Mouse (Mus musculus) MEL (cell line): ENCODE measurements at regions not wholly inside any gene's neighbourhood (a gene's known extent, or its start where the extent isn't known, plus 50 kb on each side); places are given as distances from the start of the nearest gene placed in this dataset.

Experiments used
- CTCF ChIP-seq, 3 experiments: IDR thresholded peaks in 2 of 3; conservative IDR thresholded peaks in 1 of 3; 2 replicates each; pipeline ENCODE4 v1.5.1; 2011 to 2012; ENCODE audit warnings: low read length in 3 of 3, low read depth in 2 of 3, mild to moderate bottlenecking in 2 of 3, improper control_type of control experiment in 1 of 3, inconsistent platforms in 1 of 3, mixed read lengths in 1 of 3, moderate library complexity in 1 of 3; ENCODE audit not compliant: control insufficient read depth in 1 of 3, insufficient read depth in 1 of 3, poor library complexity in 1 of 3, severe bottlenecking in 1 of 3
- GATA1 ChIP-seq: IDR thresholded peaks from 2 replicates; pipeline ENCODE4 v1.6.1; 2011; ENCODE audit warnings: low read depth, low read length, improper control_type of control experiment
- JUND ChIP-seq: IDR thresholded peaks from 2 replicates; pipeline ENCODE4 v1.6.1; 2011; ENCODE audit warnings: low read depth, mild to moderate bottlenecking, improper control_type of control experiment, low read length
- MAFK ChIP-seq: IDR thresholded peaks from 2 replicates; pipeline ENCODE4 v1.6.1; 2011; ENCODE audit warnings: low read depth, mild to moderate bottlenecking, low read length, improper control_type of control experiment, borderline replicate concordance
- MAZ ChIP-seq: IDR thresholded peaks from 2 replicates; pipeline ENCODE4 v1.6.1; 2012; ENCODE audit warnings: low read depth, mild to moderate bottlenecking, inconsistent platforms, low read length, improper control_type of control experiment
- MEF2A ChIP-seq: IDR thresholded peaks from 2 replicates; pipeline ENCODE4 v1.6.1; 2014; ENCODE audit warnings: low read depth, mild to moderate bottlenecking, inconsistent platforms, low read length, improper control_type of control experiment; ENCODE audit not compliant: poor library complexity, insufficient replicate concordance, severe bottlenecking; ENCODE audit errors: extremely low read depth
- MYB ChIP-seq: IDR thresholded peaks from 2 replicates; pipeline ENCODE4 v1.6.1; 2011; ENCODE audit warnings: mild to moderate bottlenecking, low read depth, low read length, improper control_type of control experiment
- NRF1 ChIP-seq: IDR thresholded peaks from 2 replicates; pipeline ENCODE4 v1.6.1; 2014; ENCODE audit warnings: low read depth, mild to moderate bottlenecking, inconsistent platforms, low read length, improper control_type of control experiment, moderate library complexity; ENCODE audit not compliant: poor library complexity, insufficient read depth, severe bottlenecking
- POLR2A ChIP-seq, 2 experiments: IDR thresholded peaks; 2 replicates each; pipeline ENCODE4 v1.6.1; 2011 to 2012; ENCODE audit warnings: low read length in 2 of 2, mild to moderate bottlenecking in 2 of 2, control low read depth in 1 of 2, improper control_type of control experiment in 1 of 2, low read depth in 1 of 2, moderate library complexity in 1 of 2; ENCODE audit not compliant: control insufficient read depth in 1 of 2, insufficient read depth in 1 of 2, poor library complexity in 1 of 2
- RCOR1 ChIP-seq: IDR thresholded peaks from 2 replicates; pipeline ENCODE4 v1.6.1; 2012; ENCODE audit warnings: low read depth, mild to moderate bottlenecking, inconsistent platforms, low read length, improper control_type of control experiment
- TAL1 ChIP-seq: IDR thresholded peaks from 2 replicates; pipeline ENCODE4 v1.6.1; 2012; ENCODE audit warnings: mild to moderate bottlenecking, inconsistent platforms, low read length, moderate library complexity, mixed read lengths
- UBTF ChIP-seq: IDR thresholded peaks from 2 replicates; pipeline ENCODE4 v1.6.1; 2012; ENCODE audit warnings: low read depth, mild to moderate bottlenecking, inconsistent platforms, low read length, improper control_type of control experiment, moderate library complexity, borderline replicate concordance; ENCODE audit not compliant: insufficient read depth
- USF2 ChIP-seq, 2 experiments: IDR thresholded peaks; 2 replicates each; pipeline ENCODE4 v1.6.1; 2011 to 2012; ENCODE audit warnings: improper control_type of control experiment in 2 of 2, low read length in 2 of 2, borderline replicate concordance in 1 of 2, inconsistent platforms in 1 of 2, low read depth in 1 of 2, mild to moderate bottlenecking in 1 of 2; ENCODE audit not compliant: insufficient read depth in 1 of 2

GRCm38 (mm10) chr1:76433481-76433941, 887.4 kb downstream of the Slc4a3 start:
- TF ChIP-seq MYB (no peak), POLR2A (IDR thresholded peaks at IDR 0.05; ENCODE audit: control insufficient read depth in 1 of 2, insufficient read depth in 1 of 2, low read depth in 1 of 2, low read length in 2 of 2, poor library complexity in 1 of 2) (no peak), MAZ (no peak), MAFK (no peak), JUND (no peak), GATA1 (no peak), TAL1 (no peak), CTCF (IDR thresholded peaks at IDR 0.05 in 2 of 3, conservative IDR thresholded peaks at IDR 0.05 in 1 of 3; ENCODE audit: control insufficient read depth in 1 of 3, insufficient read depth in 1 of 3, low read depth in 2 of 3, low read length in 3 of 3, poor library complexity in 1 of 3, severe bottlenecking in 1 of 3) (no peak), USF2 (IDR thresholded peaks at IDR 0.05; ENCODE audit: borderline replicate concordance in 1 of 2, insufficient read depth in 1 of 2, low read depth in 1 of 2, low read length in 2 of 2) (no peak), RCOR1 (no peak), MEF2A (no peak), UBTF (no peak), NRF1 (no peak)
